ENCODE assay signal across 9 mouse cellular contexts in genomic region chr6:124847305-124847704, GRCm38 (mm10). TPM values are rescaled to one million over a fixed set of nuclear protein-coding genes. Genes with fewer than 3 reads are reported as not detected.
DNase-seq lines count a peak whose midpoint lies in the region; ATAC-seq and TF ChIP-seq lines count a peak whose summit lies in the region.
"Had no signal": no experiment of that assay in that cellular context is flagged by ENCODE, and none has a peak within 500 bp of the region (broad histone marks: within the 10 kb centered on the region; RNA-seq: fewer than 3 reads in every experiment).

No protein-coding gene starts in this region.

- H3K36me3 ChIP-seq in forebrain, postnatal 0 days (ENCODE audit: insufficient read depth) = peaks cover 18% of the 10 kb centered on the region
- peaks cover 24% of the 10 kb centered on the region; the same call in 1 of the 2 replicates for H3K36me3 ChIP-seq in lung, embryonic 14.5 days (ENCODE audit: insufficient read depth)
- H3K36me3 ChIP-seq in thymus, adult 2 months (ENCODE audit: control insufficient read depth, insufficient read depth, low read length) = no peaks in the 10 kb centered on the region

- 0 out of 2 replicates have a peak overlapping the region, but pooled peaks have one; percentile 5 for H3K4me2 ChIP-seq in forebrain, postnatal 0 days (ENCODE audit: low read depth)
- no peak overlapping the region for H3K4me2 ChIP-seq in lung, embryonic 14.5 days

- H3K4me3 ChIP-seq in forebrain, postnatal 0 days (ENCODE audit: low read depth, low read length) = no peak overlapping the region
- H3K4me3 ChIP-seq in layer of hippocampus, adult 2 months = no peak overlapping the region
- no peak overlapping the region for H3K4me3 ChIP-seq in lung, embryonic 14.5 days (ENCODE audit: low read depth, low read length)
- H3K4me3 ChIP-seq in thymus, adult 2 months (ENCODE audit: control insufficient read depth, insufficient read depth, low read length) = no peak overlapping the region

- peak; percentile 99 for TF ChIP-seq CTCF in forebrain, postnatal 0 days (IDR thresholded peaks at IDR 0.05; ENCODE audit: low read depth)
- peak; percentile 99 for TF ChIP-seq CTCF in layer of hippocampus, adult 2 months (conservative IDR thresholded peaks at IDR 0.05)
- peak; percentile 98 for TF ChIP-seq CTCF in lung, embryonic 14.5 days (IDR thresholded peaks at IDR 0.05; ENCODE audit: low read depth)
- peak; percentile 58; the same call in 1 of the 2 replicates for TF ChIP-seq CTCF in thymus, adult 2 months (IDR thresholded peaks at IDR 0.05; ENCODE audit: borderline replicate concordance, control insufficient read depth, extremely low read depth, insufficient read depth, low read length, poor library complexity)

- H3K27ac ChIP-seq in forebrain, postnatal 0 days (ENCODE audit: low read depth, low read length) = peak overlapping the region; percentile 11; the same call in 1 of the 2 replicates
- H3K27ac ChIP-seq in layer of hippocampus, adult 2 months = peak overlapping the region; percentile 59; the same call in 1 of the 2 replicates
- no peak overlapping the region for H3K27ac ChIP-seq in lung, embryonic 14.5 days (ENCODE audit: low read depth)
- H3K27ac ChIP-seq in thymus, adult 2 months (ENCODE audit: control insufficient read depth, insufficient read depth, low read length) = no peak overlapping the region
- H3K27ac ChIP-seq: macrophage had no signal

- H3K27me3 ChIP-seq in forebrain, postnatal 0 days (ENCODE audit: insufficient read depth, low read length) = no peaks in the 10 kb centered on the region
- H3K27me3 ChIP-seq in lung, embryonic 14.5 days (ENCODE audit: insufficient read depth, low read length) = no peaks in the 10 kb centered on the region
- H3K27me3 ChIP-seq in thymus, adult 2 months (ENCODE audit: control insufficient read depth, insufficient read depth, low read length) = no peaks in the 10 kb centered on the region

- TF ChIP-seq POLR2A in thymus, adult 2 months (IDR thresholded peaks at IDR 0.05; ENCODE audit: control insufficient read depth, extremely low read depth, insufficient read depth, low read length, poor library complexity) = no peak

- no peak overlapping the region for H3K9ac ChIP-seq in forebrain, postnatal 0 days
- no peak overlapping the region for H3K9ac ChIP-seq in lung, embryonic 14.5 days

- peak; percentile 98 for DNase-seq in ES-CJ7 (ENCODE audit: low read depth, low spot score)
- DNase-seq in cerebellum, adult 11-12 months = peak; percentile 91
- DNase-seq in forebrain, postnatal 0 days = peak; percentile 97
- peak; percentile 97 for DNase-seq in heart, postnatal 4 days
- DNase-seq in layer of hippocampus, adult 2 months (ENCODE audit: low spot score in 2 of 2) = peak; percentile 92 to 98
- DNase-seq in lung, embryonic 14.5 days = peak; percentile 97
- peak; percentile 76 for DNase-seq in ovary, adult 18-20 months (ENCODE audit: low spot score)
- DNase-seq in thymus, adult 2 months = peak; percentile 96

- peak; percentile 91 for ATAC-seq in forebrain, postnatal 0 days
- ATAC-seq in lung, embryonic 14.5 days (ENCODE audit: insufficient read depth) = peak; percentile 89

- H3K4me1 ChIP-seq in forebrain, postnatal 0 days (ENCODE audit: insufficient read depth) = no peaks in the 10 kb centered on the region
- H3K4me1 ChIP-seq in lung, embryonic 14.5 days (ENCODE audit: insufficient read depth) = no peaks in the 10 kb centered on the region
- peaks cover 2% of the 10 kb centered on the region for H3K4me1 ChIP-seq in thymus, adult 2 months (replicated peaks; ENCODE audit: control insufficient read depth, insufficient read depth, low read length)

- 3% methylated on average over 9 of the region's 9 CpGs for WGBS in forebrain, postnatal 0 days
- WGBS in lung, embryonic 14.5 days = 9% methylated on average over 9 of the region's 9 CpGs
- 22% methylated on average over 9 of the region's 9 CpGs for WGBS in thymus, adult 2 months

- no peaks in the 10 kb centered on the region for H3K9me3 ChIP-seq in forebrain, postnatal 0 days (ENCODE audit: low read length)
- H3K9me3 ChIP-seq in lung, embryonic 14.5 days (ENCODE audit: low read depth, low read length) = no peaks in the 10 kb centered on the region

RNA-seq across cellular contexts. Expression of gene Gnb3, which starts 7.2 kb away (rescaled TPM):
- total RNA-seq in forebrain, postnatal 0 days (2014; rRNA removed) = 0.90 and 1.8 TPM in 2 replicates
- polyA plus RNA-seq in forebrain, postnatal 0 days (2015; fragmentation: Nextera tagmentation; extraction: Ambion mirVana) = 0.61 and 1.2 TPM in 2 replicates
- 1 to 10 TPM; 2.6 to 3.9 TPM for total RNA-seq in heart, postnatal 4 days (2021)
- under 1 TPM in 1 of 2 experiments, not detected in 1; 0.20 TPM for total RNA-seq in layer of hippocampus, adult 2 months (2021)
- 0.24 and 0.68 TPM in 2 replicates for polyA plus RNA-seq in lung, embryonic 14.5 days (2014; fragmentation: Nextera tagmentation; extraction: Ambion mirVana)
- polyA plus RNA-seq in thymus, adult 2 months (2012; rRNA removed) = 2.8 and 4.0 TPM in 2 replicates
- polyA plus RNA-seq: macrophage had no signal

RNA-seq across cellular contexts. Expression of gene P3h3, which starts 10.2 kb away (rescaled TPM):
- total RNA-seq in forebrain, postnatal 0 days (2014; rRNA removed) = 78.8 and 85.7 TPM in 2 replicates
- 6.2 and 9.1 TPM in 2 replicates for polyA plus RNA-seq in forebrain, postnatal 0 days (2015; fragmentation: Nextera tagmentation; extraction: Ambion mirVana)
- 10 to 100 TPM; 30.0 to 31.6 TPM for total RNA-seq in heart, postnatal 4 days (2021)
- total RNA-seq in layer of hippocampus, adult 2 months (2021) = 10 to 100 TPM; 33.7 to 36.7 TPM
- polyA plus RNA-seq in lung, embryonic 14.5 days (2014; fragmentation: Nextera tagmentation; extraction: Ambion mirVana) = 29.5 and 34.3 TPM in 2 replicates
- 20.1 and 26.8 TPM in 2 replicates for polyA plus RNA-seq in thymus, adult 2 months (2012; rRNA removed)

RNA-seq across cellular contexts. Expression of gene Gpr162, which starts 16.5 kb away (rescaled TPM):
- 154 and 160 TPM in 2 replicates for total RNA-seq in forebrain, postnatal 0 days (2014; rRNA removed)
- 30.3 and 38.1 TPM in 2 replicates for polyA plus RNA-seq in forebrain, postnatal 0 days (2015; fragmentation: Nextera tagmentation; extraction: Ambion mirVana)
- total RNA-seq in heart, postnatal 4 days (2021) = 1 to 10 TPM; 5.7 to 7.4 TPM
- 100 to 1,000 TPM; 181 to 199 TPM for total RNA-seq in layer of hippocampus, adult 2 months (2021)
- polyA plus RNA-seq in lung, embryonic 14.5 days (2014; fragmentation: Nextera tagmentation; extraction: Ambion mirVana) = 0.08 and 0.30 TPM in 2 replicates
- 136 and 138 TPM in 2 replicates for polyA plus RNA-seq in thymus, adult 2 months (2012; rRNA removed)

RNA-seq across cellular contexts. Expression of gene Cdca3, which starts 18.0 kb away (rescaled TPM):
- 13.5 and 20.7 TPM in 2 replicates for total RNA-seq in forebrain, postnatal 0 days (2014; rRNA removed)
- 28.5 and 30.5 TPM in 2 replicates for polyA plus RNA-seq in forebrain, postnatal 0 days (2015; fragmentation: Nextera tagmentation; extraction: Ambion mirVana)
- 10 to 100 TPM; 77.8 to 82.6 TPM for total RNA-seq in heart, postnatal 4 days (2021)
- total RNA-seq in layer of hippocampus, adult 2 months (2021) = 1 to 10 TPM in 1 of 2 experiments, under 1 TPM in 1; 0.47 to 1.3 TPM
- 204 and 206 TPM in 2 replicates for polyA plus RNA-seq in lung, embryonic 14.5 days (2014; fragmentation: Nextera tagmentation; extraction: Ambion mirVana)
- polyA plus RNA-seq in thymus, adult 2 months (2012; rRNA removed) = 202 and 248 TPM in 2 replicates

RNA-seq across cellular contexts. Expression of gene Usp5, which starts 18.0 kb away (rescaled TPM):
- total RNA-seq in forebrain, postnatal 0 days (2014; rRNA removed) = 215 and 224 TPM in 2 replicates
- polyA plus RNA-seq in forebrain, postnatal 0 days (2015; fragmentation: Nextera tagmentation; extraction: Ambion mirVana) = 173 and 191 TPM in 2 replicates
- 100 to 1,000 TPM; 102 to 104 TPM for total RNA-seq in heart, postnatal 4 days (2021)
- 100 to 1,000 TPM; 185 to 198 TPM for total RNA-seq in layer of hippocampus, adult 2 months (2021)
- 143 TPM in 2 replicates for polyA plus RNA-seq in lung, embryonic 14.5 days (2014; fragmentation: Nextera tagmentation; extraction: Ambion mirVana)
- 118 and 121 TPM in 2 replicates for polyA plus RNA-seq in thymus, adult 2 months (2012; rRNA removed)

Comparison
In these comparisons a context has a peak if more than half of its experiments do, and no peak if none do; other contexts are left out.
1. H3K27ac ChIP-seq: peak in forebrain, postnatal 0 days (single experiment) and layer of hippocampus, adult 2 months (single experiment); none in lung, embryonic 14.5 days (single experiment) and thymus, adult 2 months (single experiment).
2. RNA of gene Gpr162, which starts 16.5 kb away (total RNA-seq): 181 to 199 TPM in layer of hippocampus, adult 2 months and 154 to 160 TPM in forebrain, postnatal 0 days; 5.7 to 7.4 TPM in heart, postnatal 4 days; every median in the first group is over 10 times any median in the second.
3. Peak in every context shown above with its lines, with median percentiles within 50 percentile points of each other: DNase-seq and CTCF ChIP-seq.